ENCODE assay signal across 17 mouse cellular contexts in genomic region chr13:118068038-118068437, GRCm38 (mm10).
"Had no signal": no experiment of that assay in that cellular context is flagged by ENCODE, and none has a peak within 500 bp of the region (broad histone marks: within the 10 kb centered on the region; RNA-seq: fewer than 3 reads in every experiment).

No protein-coding gene starts in this region.

- H3K4me2 ChIP-seq: limb, embryonic 15.5 days; liver, embryonic 12.5 days; lung, embryonic 14.5 days; midbrain, embryonic 11.5 days; midbrain, embryonic 15.5 days; neural tube, embryonic 13.5 days had no signal

- H3K9ac ChIP-seq: limb, embryonic 15.5 days; liver, embryonic 12.5 days; lung, embryonic 14.5 days; midbrain, embryonic 15.5 days; neural tube, embryonic 13.5 days had no signal

- H3K27me3 ChIP-seq: limb, embryonic 15.5 days; liver, embryonic 12.5 days; megakaryocyte, embryonic 14.5 days; midbrain, embryonic 15.5 days; neural tube, embryonic 13.5 days had no signal

- H3K27ac ChIP-seq: kidney, postnatal 0 days; limb, embryonic 15.5 days; liver, embryonic 12.5 days; macrophage; midbrain, embryonic 15.5 days; neural tube, embryonic 13.5 days had no signal

- H3K4me3 ChIP-seq: limb, embryonic 15.5 days; liver, embryonic 12.5 days; megakaryocyte, embryonic 14.5 days; midbrain, embryonic 15.5 days; neural tube, embryonic 13.5 days had no signal

- DNase-seq: kidney, adult 9 months; kidney, postnatal 36 days; layer of hippocampus, adult 9-11 months; layer of hippocampus, postnatal 36 days; lung, embryonic 14.5 days; lung, postnatal 14 days; retina, postnatal 1 day; right cerebral cortex, postnatal 4 days; thymus, postnatal 36 days had no signal

- ATAC-seq: liver, embryonic 12.5 days; midbrain, embryonic 15.5 days had no signal

- H3K36me3 ChIP-seq: limb, embryonic 15.5 days; liver, embryonic 12.5 days; midbrain, embryonic 15.5 days; neural tube, embryonic 13.5 days had no signal

- H3K9me3 ChIP-seq: limb, embryonic 15.5 days; liver, embryonic 12.5 days; megakaryocyte, embryonic 14.5 days; midbrain, embryonic 15.5 days; neural tube, embryonic 13.5 days had no signal

- H3K4me1 ChIP-seq: limb, embryonic 15.5 days; liver, embryonic 12.5 days; megakaryocyte, embryonic 14.5 days; midbrain, embryonic 15.5 days; neural tube, embryonic 13.5 days had no signal
